Mouse (Mus musculus) erythroblast, embryonic 14.5 days (primary cell): ENCODE data around the gene Gzmm.

Experiments
- GATA1 ChIP-seq: IDR thresholded peaks from 2 replicates; pipeline ENCODE4 v1.6.1; 2012; ENCODE audit warnings: low read length, inconsistent platforms, mixed read lengths
- TAL1 ChIP-seq: IDR thresholded peaks from 3 replicates; pipeline ENCODE4 v1.6.1; 2012; ENCODE audit warnings: low read length, inconsistent platforms, mixed read lengths

- TF ChIP-seq TAL1 (no peak), GATA1 (no peak)
Observed at GRCm38 (mm10) chr10:79707162-79707561, 18.3 kb downstream of the Gzmm start.
